Mouse (Mus musculus) olfactory bulb, adult 2 months (tissue): ENCODE data around the gene Elovl6.

Experiments used
- CTCF ChIP-seq: fragments of 200-500 bp; IDR thresholded peaks from 2 replicates; pipeline ENCODE4 v1.5.1; 2012; ENCODE audit warnings: low read depth, mild to moderate bottlenecking, low read length, moderate library complexity; ENCODE audit not compliant: insufficient read depth
- POLR2A ChIP-seq: fragments of 200-500 bp; IDR thresholded peaks from 2 replicates; pipeline ENCODE4 v1.6.1; 2012; ENCODE audit warnings: mild to moderate bottlenecking, low read depth, low read length, moderate library complexity; ENCODE audit not compliant: insufficient read depth

- TF ChIP-seq CTCF (no peak), POLR2A (peak; percentile 47)
These were observed at the start of gene Elovl6 for GRCm38 (mm10) chr3:129532180-129532864.
